Mouse (Mus musculus): ENCODE data around the gene Ube2g1. TPM values are rescaled to one million over a fixed set of nuclear protein-coding genes. Genes with fewer than 3 reads are reported as not detected.
A peak's percentile ranks its signal among the peaks of the same experiment; 100 is the strongest.

Gene Ube2g1
- polyA plus RNA-seq, 1 experiment from 2014 or later, result 68.3 TPM

DNA sequence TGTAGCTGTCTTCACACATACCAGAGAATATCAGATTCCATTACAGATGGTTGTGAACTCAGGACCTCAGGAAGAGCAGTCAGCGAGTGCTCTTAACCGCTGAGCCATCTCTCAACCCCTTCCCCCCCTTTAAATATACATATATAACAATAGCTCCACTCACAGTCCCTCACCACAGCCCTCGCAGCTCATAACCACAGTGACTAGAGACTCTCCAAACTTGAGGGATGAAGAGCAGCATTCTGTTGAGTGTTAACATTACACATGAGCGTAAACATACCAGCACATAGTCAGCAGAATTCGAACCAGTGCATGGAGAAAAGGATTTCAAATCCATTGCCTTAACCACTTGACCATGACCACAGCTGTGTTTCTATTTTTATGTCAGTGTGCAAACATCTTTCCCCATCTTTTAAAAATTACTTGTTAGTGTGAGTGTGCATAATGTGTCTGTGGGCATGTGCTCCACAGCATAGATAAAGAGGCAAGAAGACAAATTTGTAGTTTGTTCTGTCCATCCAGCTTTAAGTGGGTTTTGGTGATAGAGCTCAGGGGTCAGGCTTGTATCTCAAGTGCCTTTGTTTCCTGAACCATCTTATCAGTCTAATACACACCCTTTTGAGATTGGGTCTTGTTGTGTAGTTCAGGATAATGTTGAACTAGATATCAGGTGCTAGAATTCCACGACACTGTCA lies 64.4 kb downstream of the Ube2g1 start:
- Histone ChIP-seq H3K27ac (ENCODE audit: low read depth, low read length) (no peak overlapping the region), H3K9ac (ENCODE audit: low read depth, low read length) (no peak overlapping the region), H3K36me3 (ENCODE audit: control insufficient read depth, insufficient read depth, low read length) (no peaks in the 10 kb centered on the region), H3K4me1 (ENCODE audit: control insufficient read depth, insufficient read depth, low read length) (no peaks in the 10 kb centered on the region), H3K9me3 (replicated peaks; ENCODE audit: control insufficient read depth, low read length) (no peaks in the 10 kb centered on the region), H3K27me3 (ENCODE audit: control insufficient read depth, insufficient read depth, low read length) (no peaks in the 10 kb centered on the region), H3K4me3 (ENCODE audit: low read depth, low read length) (no peak overlapping the region), H3K4me2 (no peak overlapping the region)
- no peak for ATAC-seq (replicated peaks; ENCODE audit: insufficient number of reproducible peaks, low FRiP score, low TSS enrichment)
- 65% methylated on average over 6 of the region's 6 CpGs for WGBS (ENCODE audit: insufficient replicate concordance)

DNA sequence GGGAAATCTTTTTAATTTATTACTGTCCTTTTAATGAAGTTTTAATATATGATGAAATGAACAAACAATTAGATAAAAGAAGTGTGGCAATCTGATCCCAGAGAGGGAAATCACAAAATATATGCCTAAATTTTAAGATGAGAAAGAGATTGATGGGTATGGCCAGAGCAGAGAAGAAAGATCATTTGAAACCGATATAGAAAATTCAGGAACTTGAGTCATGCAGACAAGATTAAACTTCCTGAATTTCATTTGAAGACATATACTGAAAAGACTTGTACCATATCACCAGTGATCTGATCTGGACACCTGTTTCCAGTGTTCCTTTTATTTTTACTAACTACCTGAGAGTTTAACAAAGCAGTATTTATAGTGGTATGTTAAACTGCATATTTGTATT lies 65.4 kb downstream of the Ube2g1 start:
- ATAC-seq (replicated peaks; ENCODE audit: insufficient number of reproducible peaks, low FRiP score, low TSS enrichment), result no peak
- H3K9me3 ChIP-seq (replicated peaks; ENCODE audit: control insufficient read depth, low read length), result no peaks in the 10 kb centered on the region
- no peak overlapping the region for H3K9ac ChIP-seq (ENCODE audit: low read depth, low read length)
- H3K4me2 ChIP-seq, result no peak overlapping the region
- no peaks in the 10 kb centered on the region for H3K27me3 ChIP-seq (ENCODE audit: control insufficient read depth, insufficient read depth, low read length)
- H3K36me3 ChIP-seq (ENCODE audit: control insufficient read depth, insufficient read depth, low read length), result no peaks in the 10 kb centered on the region
- no peak overlapping the region for H3K27ac ChIP-seq (ENCODE audit: low read depth, low read length)
- 92% methylated on average over 1 of the region's 1 CpGs for WGBS (ENCODE audit: insufficient replicate concordance)
- no peak overlapping the region for H3K4me3 ChIP-seq (ENCODE audit: low read depth, low read length)
- no peaks in the 10 kb centered on the region for H3K4me1 ChIP-seq (ENCODE audit: control insufficient read depth, insufficient read depth, low read length)

DNA sequence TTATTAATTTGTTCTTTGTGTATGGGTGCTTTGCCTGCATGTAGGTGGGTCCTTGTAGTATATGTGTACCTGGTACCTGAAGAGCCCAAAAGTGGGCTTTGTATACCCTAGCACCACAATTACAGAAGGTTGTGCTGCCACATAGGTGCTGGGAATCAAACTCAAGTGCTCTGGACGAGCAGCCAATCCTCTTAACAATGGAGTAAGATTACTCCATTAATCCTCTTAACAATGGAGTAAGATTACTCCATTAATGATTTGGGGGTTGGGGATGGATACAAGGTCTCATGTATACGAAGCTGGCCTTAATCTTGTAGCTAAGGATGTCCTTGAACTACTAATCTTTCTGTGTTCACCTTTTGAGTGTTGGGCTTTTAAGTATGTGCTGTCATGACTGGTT lies 68.2 kb downstream of the Ube2g1 start:
- Histone ChIP-seq H3K9me3 (replicated peaks; ENCODE audit: control insufficient read depth, low read length) (no peaks in the 10 kb centered on the region), H3K4me3 (ENCODE audit: low read depth, low read length) (no peak overlapping the region), H3K27ac (ENCODE audit: low read depth, low read length) (no peak overlapping the region), H3K36me3 (ENCODE audit: control insufficient read depth, insufficient read depth, low read length) (no peaks in the 10 kb centered on the region), H3K27me3 (ENCODE audit: control insufficient read depth, insufficient read depth, low read length) (no peaks in the 10 kb centered on the region), H3K4me2 (no peak overlapping the region), H3K9ac (ENCODE audit: low read depth, low read length) (no peak overlapping the region), H3K4me1 (ENCODE audit: control insufficient read depth, insufficient read depth, low read length) (no peaks in the 10 kb centered on the region)
- WGBS (ENCODE audit: insufficient replicate concordance), result 73% methylated on average over 2 of the region's 2 CpGs
- ATAC-seq (replicated peaks; ENCODE audit: insufficient number of reproducible peaks, low FRiP score, low TSS enrichment), result no peak

GRCm38 (mm10) chr11:72680726-72681125 lies 73.6 kb downstream of the Ube2g1 start:
- H3K27ac ChIP-seq (ENCODE audit: low read depth, low read length), result no peak overlapping the region
- H3K9me3 ChIP-seq (replicated peaks; ENCODE audit: control insufficient read depth, low read length), result no peaks in the 10 kb centered on the region
- no peak overlapping the region for H3K9ac ChIP-seq (ENCODE audit: low read depth, low read length)
- ATAC-seq (replicated peaks; ENCODE audit: insufficient number of reproducible peaks, low FRiP score, low TSS enrichment), result no peak
- no peak overlapping the region for H3K4me2 ChIP-seq
- no peaks in the 10 kb centered on the region for H3K4me1 ChIP-seq (ENCODE audit: control insufficient read depth, insufficient read depth, low read length)
- no peak overlapping the region for H3K4me3 ChIP-seq (ENCODE audit: low read depth, low read length)
- H3K36me3 ChIP-seq (ENCODE audit: control insufficient read depth, insufficient read depth, low read length), result no peaks in the 10 kb centered on the region
- no peaks in the 10 kb centered on the region for H3K27me3 ChIP-seq (ENCODE audit: control insufficient read depth, insufficient read depth, low read length)

- H3K27ac ChIP-seq (ENCODE audit: low read depth, low read length), result no peak overlapping the region
- ATAC-seq (replicated peaks; ENCODE audit: insufficient number of reproducible peaks, low FRiP score, low TSS enrichment), result no peak
- no peak overlapping the region for H3K4me3 ChIP-seq (ENCODE audit: low read depth, low read length)
- 86% methylated on average over 2 of the region's 2 CpGs for WGBS (ENCODE audit: insufficient replicate concordance)
- H3K9me3 ChIP-seq (replicated peaks; ENCODE audit: control insufficient read depth, low read length), result no peaks in the 10 kb centered on the region
- no peak overlapping the region for H3K9ac ChIP-seq (ENCODE audit: low read depth, low read length)
- H3K27me3 ChIP-seq (ENCODE audit: control insufficient read depth, insufficient read depth, low read length), result no peaks in the 10 kb centered on the region
- H3K4me2 ChIP-seq, result no peak overlapping the region
- H3K36me3 ChIP-seq (ENCODE audit: control insufficient read depth, insufficient read depth, low read length), result no peaks in the 10 kb centered on the region
- no peaks in the 10 kb centered on the region for H3K4me1 ChIP-seq (ENCODE audit: control insufficient read depth, insufficient read depth, low read length)
Observed at GRCm38 (mm10) chr11:72683402-72683801, 76.3 kb downstream of the Ube2g1 start.

- Histone ChIP-seq H3K27ac (ENCODE audit: low read depth, low read length) (no peak overlapping the region), H3K36me3 (ENCODE audit: control insufficient read depth, insufficient read depth, low read length) (no peaks in the 10 kb centered on the region), H3K4me3 (ENCODE audit: low read depth, low read length) (no peak overlapping the region), H3K9me3 (replicated peaks; ENCODE audit: control insufficient read depth, low read length) (no peaks in the 10 kb centered on the region), H3K9ac (ENCODE audit: low read depth, low read length) (no peak overlapping the region), H3K4me1 (ENCODE audit: control insufficient read depth, insufficient read depth, low read length) (peaks cover 9% of the 10 kb centered on the region), H3K27me3 (ENCODE audit: control insufficient read depth, insufficient read depth, low read length) (no peaks in the 10 kb centered on the region), H3K4me2 (no peak overlapping the region)
- no peak for ATAC-seq (replicated peaks; ENCODE audit: insufficient number of reproducible peaks, low FRiP score, low TSS enrichment)
Observed at GRCm38 (mm10) chr11:72686697-72687096, 79.6 kb downstream of the Ube2g1 start.

- H3K4me1 ChIP-seq (ENCODE audit: control insufficient read depth, insufficient read depth, low read length), result peaks cover 9% of the 10 kb centered on the region
- no peak overlapping the region for H3K9ac ChIP-seq (ENCODE audit: low read depth, low read length)
- H3K9me3 ChIP-seq (replicated peaks; ENCODE audit: control insufficient read depth, low read length), result no peaks in the 10 kb centered on the region
- H3K27me3 ChIP-seq (ENCODE audit: control insufficient read depth, insufficient read depth, low read length), result no peaks in the 10 kb centered on the region
- no peak for ATAC-seq (replicated peaks; ENCODE audit: insufficient number of reproducible peaks, low FRiP score, low TSS enrichment)
- H3K4me3 ChIP-seq (ENCODE audit: low read depth, low read length), result no peak overlapping the region
- no peak overlapping the region for H3K27ac ChIP-seq (ENCODE audit: low read depth, low read length)
- no peaks in the 10 kb centered on the region for H3K36me3 ChIP-seq (ENCODE audit: control insufficient read depth, insufficient read depth, low read length)
- no peak overlapping the region for H3K4me2 ChIP-seq
- 17% methylated on average over 5 of the region's 5 CpGs for WGBS (ENCODE audit: insufficient replicate concordance)
Observed at GRCm38 (mm10) chr11:72688242-72688641, 81.2 kb downstream of the Ube2g1 start.

DNA sequence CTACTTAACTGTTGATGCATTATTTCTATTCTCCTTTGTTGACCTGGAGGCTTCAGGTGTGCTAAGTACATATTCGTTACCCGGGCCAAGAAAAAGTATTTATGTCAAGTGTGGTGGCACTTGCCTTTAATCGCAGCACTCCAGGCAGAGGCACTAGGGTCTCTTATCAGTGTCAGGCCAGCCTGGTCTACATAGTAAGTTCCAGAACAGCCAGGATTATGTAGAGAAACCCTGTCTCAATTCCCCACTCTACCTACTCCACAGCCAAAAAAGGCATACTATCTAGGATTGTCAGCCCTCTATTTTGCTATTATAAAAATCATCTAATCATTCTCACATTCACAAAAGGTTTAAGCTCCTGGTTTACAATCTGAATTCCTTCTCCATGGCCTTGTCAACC lies 82.0 kb downstream of the Ube2g1 start:
- ATAC-seq (replicated peaks; ENCODE audit: insufficient number of reproducible peaks, low FRiP score, low TSS enrichment), result 0 out of 2 replicates have a peak, but pooled peaks have one; percentile 44
- Histone ChIP-seq H3K9me3 (replicated peaks; ENCODE audit: control insufficient read depth, low read length) (no peaks in the 10 kb centered on the region), H3K4me3 (ENCODE audit: low read depth, low read length) (peak overlapping the region; percentile 77), H3K4me1 (ENCODE audit: control insufficient read depth, insufficient read depth, low read length) (peaks cover 9% of the 10 kb centered on the region), H3K27me3 (ENCODE audit: control insufficient read depth, insufficient read depth, low read length) (no peaks in the 10 kb centered on the region), H3K27ac (ENCODE audit: low read depth, low read length) (peak overlapping the region; percentile 46; the same call in 1 of the 2 replicates), H3K4me2 (peak overlapping the region; percentile 64), H3K9ac (ENCODE audit: low read depth, low read length) (peak overlapping the region; percentile 81; the same call in 1 of the 2 replicates), H3K36me3 (ENCODE audit: control insufficient read depth, insufficient read depth, low read length) (no peaks in the 10 kb centered on the region)
- WGBS (ENCODE audit: insufficient replicate concordance), result 41% methylated on average over 3 of the region's 3 CpGs

All from heart, embryonic 11.5 days (tissue).